Comparison of ENCODE assay signal across 16 mouse cellular contexts in genomic region chr8:92760933-92761332, GRCm38 (mm10).
"Had no signal": no experiment of that assay in that cellular context is flagged by ENCODE, and none has a peak within 500 bp of the region (broad histone marks: within the 10 kb centered on the region; RNA-seq: fewer than 3 reads in every experiment).

No protein-coding gene starts in this region.

- H3K27me3 ChIP-seq: stomach, embryonic 15.5 days had no signal

- DNase-seq: retina, postnatal 1 day; right cerebral cortex, adult 18-20 months; right cerebral cortex, postnatal 14 days; right cerebral cortex, postnatal 25 days; right cerebral cortex, postnatal 4 days; spleen, adult 18-20 months; thymus, adult 18-20 months; thymus, adult 2 months; thymus, postnatal 14 days; thymus, postnatal 25 days; thymus, postnatal 36 days; thymus, postnatal 4 days had no signal

- H3K9ac ChIP-seq: neural tube, embryonic 15.5 days; stomach, embryonic 15.5 days had no signal

- H3K27ac ChIP-seq: neural tube, embryonic 13.5 days; neural tube, embryonic 15.5 days; stomach, embryonic 15.5 days; stomach, postnatal 0 days had no signal

- H3K36me3 ChIP-seq: neural tube, embryonic 13.5 days; neural tube, embryonic 15.5 days; stomach, embryonic 15.5 days had no signal

- H3K4me1 ChIP-seq: stomach, embryonic 15.5 days had no signal

- H3K4me3 ChIP-seq: neural tube, embryonic 13.5 days; neural tube, embryonic 15.5 days; stomach, embryonic 15.5 days had no signal

- H3K4me2 ChIP-seq: neural tube, embryonic 15.5 days; stomach, embryonic 15.5 days had no signal

- H3K9me3 ChIP-seq: neural tube, embryonic 13.5 days; neural tube, embryonic 15.5 days; stomach, embryonic 15.5 days had no signal
